Mouse (Mus musculus) heart, postnatal 0 days (tissue): ENCODE measurements around the gene Dennd5b.

Experiments used
- CTCF ChIP-seq: IDR thresholded peaks from 2 replicates; pipeline ENCODE4 v1.5.1; 2016; ENCODE audit warnings: antibody characterized with exemption, control low read depth, low read depth
- EP300 ChIP-seq: IDR thresholded peaks from 2 replicates; pipeline ENCODE4 v1.6.1; 2016; ENCODE audit warnings: antibody characterized with exemption, low read depth

DNA sequence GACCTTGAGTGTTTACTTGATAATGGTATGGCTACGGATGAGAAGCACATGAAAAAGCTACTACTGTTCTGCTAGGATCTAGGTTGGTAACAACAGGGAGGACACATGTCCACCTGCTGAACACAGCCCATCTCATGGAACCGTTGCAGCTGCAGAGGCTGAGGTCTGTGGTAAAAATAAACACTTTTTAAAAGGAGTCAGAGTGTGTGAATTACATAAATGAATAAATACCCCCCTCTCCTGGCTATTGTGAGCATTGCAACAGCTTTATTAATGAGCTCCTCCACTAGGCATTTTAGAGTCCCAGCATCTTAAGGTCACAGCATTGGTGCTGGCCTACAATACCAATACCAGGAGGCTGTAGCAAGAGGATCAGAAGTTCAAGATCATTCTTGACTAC lies 18.4 kb upstream of the Dennd5b start:
- TF ChIP-seq CTCF (peak; percentile 79), EP300 (no peak)
